Mouse (Mus musculus): ENCODE results near the gene Tuba8.

Gene Tuba8

DNA sequence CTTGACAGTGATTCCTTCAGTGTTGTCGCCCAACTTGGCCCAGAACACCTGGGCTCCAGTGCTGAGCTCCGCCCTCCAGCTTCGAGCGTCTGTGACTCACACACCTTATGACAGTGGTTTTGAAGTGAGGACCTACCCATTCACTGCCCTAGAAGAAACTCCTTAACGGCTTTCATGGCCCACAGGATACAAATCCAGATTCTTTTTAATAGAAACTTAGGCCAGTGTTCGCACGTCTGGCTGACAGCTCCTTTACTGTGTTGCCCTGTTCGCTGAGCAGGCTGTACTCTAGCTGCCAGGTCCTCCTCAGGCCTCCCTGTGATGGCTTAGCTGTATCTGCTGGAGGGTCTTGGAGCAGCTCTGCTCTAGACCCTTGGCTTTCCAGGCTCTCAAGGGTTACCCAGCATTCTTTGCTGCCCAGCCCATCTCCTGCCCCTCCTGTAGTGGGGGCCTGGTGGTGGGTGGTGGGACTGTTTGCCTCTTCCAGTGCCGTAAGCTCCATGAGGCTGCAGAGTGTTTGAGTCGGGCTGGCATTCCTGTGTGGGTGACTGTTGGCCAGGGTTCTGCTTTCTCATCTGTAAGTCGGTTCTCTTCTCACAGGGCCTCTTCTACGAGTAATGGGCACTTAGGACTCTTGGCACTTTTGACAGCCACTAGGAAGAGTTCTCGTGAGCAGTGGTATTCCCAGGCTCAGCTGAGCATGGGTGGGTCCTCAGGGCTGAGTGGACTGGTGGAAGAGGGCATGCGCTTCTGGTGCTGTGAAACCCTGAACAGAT, 15.4 kb upstream of the Tuba8 start:
- no peak for DNase-seq (ENCODE audit: low read depth, low spot score)

DNA sequence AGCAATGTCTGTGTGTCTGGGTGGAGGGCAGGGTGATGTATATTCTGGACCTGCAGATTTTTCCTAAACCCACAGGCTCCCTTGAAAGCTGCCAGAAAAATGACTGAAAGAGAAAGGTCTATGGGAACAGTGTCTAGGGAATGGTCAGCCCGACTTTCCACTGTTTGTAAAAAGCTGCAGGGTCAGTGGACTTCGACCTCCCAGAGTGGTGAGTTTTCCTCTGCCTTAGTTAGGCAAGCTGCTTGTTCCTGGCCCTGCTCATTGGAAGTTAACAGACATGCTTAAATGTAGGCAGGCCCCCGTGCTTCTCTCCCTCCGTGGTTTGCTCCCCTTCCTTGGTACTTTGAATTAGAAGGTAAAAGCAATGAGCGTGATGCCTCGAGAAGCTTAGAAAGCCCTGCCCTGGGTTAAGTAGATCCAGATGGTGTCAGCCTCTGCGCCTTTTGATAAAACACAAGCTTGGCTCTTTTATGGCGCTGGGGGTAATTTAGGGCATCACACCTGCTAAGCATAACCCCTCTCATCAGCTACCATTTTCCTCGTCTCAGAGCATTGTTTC, 12.6 kb upstream of the Tuba8 start:
- DNase-seq (ENCODE audit: low read depth, low spot score): no peak

DNA sequence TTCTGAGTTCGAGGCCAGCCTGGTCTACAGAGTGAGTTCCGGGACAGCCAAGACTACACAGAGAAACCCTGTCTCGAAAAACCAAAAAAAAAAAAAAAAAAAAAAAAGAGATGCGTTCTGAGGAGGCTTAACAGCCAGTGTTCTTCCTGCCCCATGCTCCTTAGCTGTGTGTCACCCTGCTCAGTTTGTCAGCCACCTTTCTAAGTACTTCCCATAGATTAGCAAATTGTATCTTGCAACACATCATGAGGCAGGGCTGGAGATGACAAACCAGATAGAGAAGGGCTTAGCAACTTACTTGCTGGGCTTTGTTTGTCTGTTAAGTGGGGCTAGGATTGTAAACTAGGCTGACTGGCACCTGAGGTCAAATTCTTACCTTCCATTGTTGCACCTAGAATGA, 10.0 kb upstream of the Tuba8 start:
- DNase-seq (ENCODE audit: low read depth, low spot score): no peak

DNA sequence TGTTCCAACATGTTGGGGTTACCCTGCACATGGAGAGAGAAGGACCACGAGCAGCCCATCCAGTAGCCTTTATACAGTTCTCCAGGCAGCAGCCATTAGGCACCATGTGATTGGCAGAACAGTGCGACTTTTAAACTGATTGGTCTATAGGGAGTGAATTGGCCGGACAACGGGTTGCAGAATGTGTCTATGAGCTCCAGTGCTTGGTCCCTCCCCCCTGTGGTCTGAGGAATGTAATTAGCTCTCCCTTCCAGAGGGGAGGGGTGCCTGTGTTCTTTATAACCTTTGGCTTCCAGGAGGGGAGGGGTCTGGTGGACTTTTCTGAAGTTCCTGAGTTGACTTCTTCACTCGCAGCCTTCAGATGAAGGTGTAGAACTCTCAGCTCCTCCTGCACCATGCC, 8.5 kb upstream of the Tuba8 start:
- no peak for DNase-seq (ENCODE audit: low read depth, low spot score)

DNA sequence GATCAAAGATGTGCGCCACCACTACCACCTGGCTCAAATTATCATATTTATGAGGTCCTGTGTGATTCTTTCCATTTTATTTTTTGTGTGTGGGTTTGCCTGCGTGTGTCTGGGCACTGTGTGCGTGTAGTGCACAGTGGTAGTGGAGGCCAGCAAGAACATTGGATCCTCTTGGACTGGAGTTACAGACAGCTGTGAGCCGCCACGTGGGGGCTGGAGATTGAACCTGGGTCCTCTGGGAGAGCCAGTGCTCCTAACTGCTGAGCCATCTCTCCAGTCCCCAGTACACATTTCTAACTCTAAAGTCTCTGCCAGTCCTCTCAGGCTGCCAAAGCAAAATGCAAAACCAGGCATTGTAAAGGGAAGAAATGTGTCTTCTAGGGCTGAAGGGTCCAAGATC, 4.0 kb upstream of the Tuba8 start:
- DNase-seq (ENCODE audit: low read depth, low spot score): no peak

DNA sequence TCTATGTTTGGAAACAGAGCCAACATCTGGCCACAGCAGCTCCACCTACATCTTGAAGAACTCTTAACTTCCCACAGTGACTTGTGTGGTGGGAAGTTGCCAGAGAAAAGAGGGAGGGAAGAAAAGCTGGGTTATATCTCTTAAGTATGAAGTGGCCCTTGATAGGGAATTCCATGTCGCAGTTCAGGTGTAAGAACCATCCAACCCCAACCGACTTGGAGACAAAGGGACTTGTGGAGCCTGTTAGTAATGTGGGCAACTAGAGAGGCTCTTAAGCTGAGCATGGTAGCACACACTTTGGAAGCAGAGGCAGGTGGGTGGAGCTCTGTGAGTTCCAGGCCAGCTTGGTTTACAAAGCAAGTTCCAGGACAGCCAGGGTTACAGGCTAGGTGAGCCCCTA, 912 bp upstream of the Tuba8 start:
- no peak for DNase-seq (ENCODE audit: low read depth, low spot score)

DNA sequence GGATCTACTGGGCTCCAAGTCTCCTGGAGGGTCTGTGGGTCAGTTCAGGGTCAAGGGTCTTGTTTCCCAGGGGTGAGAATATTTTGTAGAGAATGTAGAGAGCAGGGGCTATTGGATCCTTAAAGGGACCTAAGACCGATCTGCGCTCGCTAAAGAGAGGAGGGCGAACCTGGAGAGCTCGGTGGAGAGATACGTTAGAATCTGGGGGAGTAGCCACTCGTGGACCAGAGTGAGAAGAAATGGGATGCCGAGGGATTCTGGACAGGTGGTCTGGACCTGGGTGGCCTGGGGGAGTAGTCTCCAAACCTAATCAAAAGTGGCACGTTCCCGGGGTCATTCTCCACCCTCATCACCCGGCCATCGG, 412 bp downstream of the Tuba8 start:
- no peak for DNase-seq (ENCODE audit: low read depth, low spot score)

DNA sequence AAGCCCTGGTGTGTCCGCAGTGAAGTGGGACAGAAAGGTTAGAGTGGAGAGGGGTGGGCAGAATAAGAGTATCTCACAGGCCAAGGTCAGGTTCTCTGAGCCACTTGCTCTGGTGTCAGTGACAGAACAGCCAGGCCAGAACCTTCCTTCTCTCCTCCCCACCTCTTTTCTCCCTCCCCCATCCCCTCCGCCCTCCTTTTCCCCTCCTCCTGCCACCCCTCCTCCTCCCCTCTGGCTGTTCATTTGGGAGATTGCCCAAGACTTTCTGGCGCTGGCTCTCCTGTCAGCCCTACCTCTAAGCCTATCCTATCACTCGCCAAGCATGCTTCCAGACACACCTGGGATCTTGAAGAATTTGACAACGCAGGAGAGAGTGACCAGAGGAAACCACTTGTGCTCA, 1.2 kb downstream of the Tuba8 start:
- DNase-seq (ENCODE audit: low read depth, low spot score): no peak

DNA sequence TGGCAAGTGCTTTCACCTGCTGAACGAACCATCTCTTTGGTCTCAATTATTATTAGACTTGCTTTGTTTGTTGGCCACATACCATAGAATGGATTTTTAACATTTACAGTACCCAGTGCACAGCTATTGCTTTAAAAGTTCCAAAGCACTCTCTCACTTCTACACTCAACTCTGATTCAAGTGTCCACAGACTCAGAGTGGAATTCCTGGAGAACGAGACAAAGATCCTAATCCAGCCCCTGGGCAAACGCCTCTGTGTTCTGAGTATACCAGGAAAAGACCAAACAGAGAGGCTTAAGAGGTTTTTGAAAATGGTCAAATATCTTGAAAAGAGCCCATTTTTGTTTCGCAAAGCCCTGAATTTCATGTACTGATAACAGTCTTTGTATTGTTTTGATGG, 2.5 kb downstream of the Tuba8 start:
- no peak for DNase-seq (ENCODE audit: low read depth, low spot score)

DNA sequence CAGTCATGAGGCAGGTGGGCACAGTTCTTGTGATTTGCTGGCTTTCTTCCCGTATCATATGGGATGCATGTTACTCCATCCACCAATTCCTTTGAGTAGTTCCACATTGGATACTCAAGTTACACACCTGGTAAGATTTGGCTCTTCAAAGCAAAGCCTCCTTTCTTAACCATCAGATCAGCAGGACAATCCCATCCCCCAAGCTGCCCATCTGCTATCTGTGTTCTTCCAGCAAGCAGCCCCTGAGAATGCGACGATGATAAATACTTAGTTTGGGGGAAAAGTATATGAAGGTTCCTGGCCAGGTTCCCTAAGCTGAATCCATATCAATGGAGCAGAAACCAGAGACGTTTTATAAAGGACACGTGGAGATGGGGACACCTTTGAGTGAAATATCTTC, 3.7 kb downstream of the Tuba8 start:
- no peak for DNase-seq (ENCODE audit: low read depth, low spot score)

DNA sequence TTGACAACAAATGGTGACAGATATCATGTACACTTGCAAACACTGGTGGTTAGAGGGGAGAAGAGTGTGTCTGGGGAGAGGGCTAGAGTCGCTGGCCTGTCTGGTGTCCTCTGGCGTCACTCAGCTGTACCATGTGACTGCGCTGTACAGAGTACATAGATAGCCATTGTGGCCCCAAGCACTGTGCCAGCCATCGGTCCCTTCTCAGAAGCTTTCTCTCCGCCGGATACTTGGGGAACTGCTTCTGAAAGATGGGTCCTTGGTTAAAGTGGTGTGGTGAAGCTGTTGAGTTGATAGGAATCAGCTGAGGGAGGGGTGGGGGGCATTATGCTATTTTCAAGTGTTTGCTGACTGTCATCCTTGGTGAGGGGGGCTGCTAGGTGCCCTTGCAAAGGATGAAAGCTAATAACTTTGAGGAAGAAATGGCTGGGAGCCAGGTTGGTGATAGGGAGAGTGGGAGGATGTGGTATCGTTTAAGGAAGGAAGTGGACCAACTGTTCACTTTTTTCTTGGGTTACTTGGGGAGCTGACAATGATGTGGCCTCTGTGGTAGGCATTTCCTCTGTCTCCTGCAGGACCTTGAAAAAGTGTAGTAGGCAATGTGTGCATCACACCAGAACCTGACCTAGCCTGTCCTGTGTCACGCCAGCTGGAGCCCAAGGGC, 4.3 kb downstream of the Tuba8 start:
- DNase-seq (ENCODE audit: low read depth, low spot score): no peak

DNA sequence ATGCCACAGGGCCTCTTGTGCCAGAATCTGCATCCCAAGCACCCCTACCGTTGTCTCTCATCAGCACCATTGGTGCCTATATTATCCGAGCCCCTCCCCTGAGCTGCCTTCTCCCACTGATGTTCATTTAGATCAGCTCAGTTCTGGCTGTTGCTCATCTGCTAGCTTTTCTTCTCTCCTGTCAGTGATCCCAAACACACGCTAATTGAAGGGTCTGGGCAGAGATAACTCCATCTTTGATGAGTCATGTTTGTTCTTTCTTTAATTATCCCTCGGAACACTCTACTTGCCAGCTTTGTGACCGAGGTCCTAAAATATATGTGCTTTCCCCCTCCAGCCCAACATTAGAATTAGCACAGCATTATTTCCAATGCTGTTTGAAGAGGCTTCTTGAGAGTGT, 4.8 kb downstream of the Tuba8 start:
- DNase-seq (ENCODE audit: low read depth, low spot score): no peak

DNA sequence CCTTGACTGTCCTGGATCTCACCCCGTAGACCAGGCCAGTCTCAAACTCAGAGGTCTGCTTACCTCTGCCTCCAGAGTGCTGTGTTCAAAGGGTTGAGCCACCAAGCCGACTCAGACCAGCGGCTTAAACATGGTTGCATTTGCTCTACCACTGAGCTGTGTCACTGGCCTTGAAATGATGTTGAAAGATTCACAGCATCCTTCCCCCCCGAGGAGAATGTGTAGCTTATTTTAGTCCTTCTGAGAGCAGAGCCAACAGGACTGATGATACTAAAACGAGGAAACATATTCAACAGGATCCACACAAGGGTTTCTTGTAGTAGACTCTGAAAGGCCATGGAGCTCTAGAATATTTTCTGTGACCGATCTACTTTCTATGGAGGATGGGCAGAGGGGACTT, 5.4 kb downstream of the Tuba8 start:
- no peak for DNase-seq (ENCODE audit: low read depth, low spot score)

DNA sequence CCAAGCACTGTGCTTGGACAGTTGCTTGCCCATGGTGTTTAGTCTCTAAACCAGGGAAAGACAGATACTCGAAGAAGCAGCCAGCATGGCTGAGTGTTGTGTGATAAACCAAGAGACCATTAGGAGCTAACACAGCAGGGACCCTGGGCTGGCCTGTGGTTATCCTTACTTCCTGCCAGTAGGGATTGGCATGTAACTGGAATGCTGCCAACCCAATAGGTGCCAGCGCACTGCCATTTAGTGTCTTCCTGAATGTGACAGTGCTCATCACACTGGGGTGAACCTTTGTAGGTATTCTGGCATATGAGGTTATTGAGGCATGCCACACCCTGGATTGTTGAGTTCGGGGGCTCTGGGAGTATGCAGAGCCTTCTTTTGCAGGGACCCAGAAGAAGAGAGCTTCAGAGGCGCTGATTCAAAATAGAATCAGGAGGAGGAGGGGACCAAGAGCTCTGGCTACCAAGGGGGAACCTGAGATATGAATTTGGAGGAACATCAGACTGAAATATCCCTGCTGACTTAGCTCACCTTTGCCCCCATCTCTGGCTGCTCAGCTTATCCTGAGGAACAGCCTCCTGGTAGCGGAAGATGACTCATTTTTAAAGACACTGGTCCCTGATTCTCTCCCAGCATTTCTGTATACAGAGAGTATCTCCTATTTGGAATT, 6.2 kb downstream of the Tuba8 start:
- no peak for DNase-seq (ENCODE audit: low read depth, low spot score)

DNA sequence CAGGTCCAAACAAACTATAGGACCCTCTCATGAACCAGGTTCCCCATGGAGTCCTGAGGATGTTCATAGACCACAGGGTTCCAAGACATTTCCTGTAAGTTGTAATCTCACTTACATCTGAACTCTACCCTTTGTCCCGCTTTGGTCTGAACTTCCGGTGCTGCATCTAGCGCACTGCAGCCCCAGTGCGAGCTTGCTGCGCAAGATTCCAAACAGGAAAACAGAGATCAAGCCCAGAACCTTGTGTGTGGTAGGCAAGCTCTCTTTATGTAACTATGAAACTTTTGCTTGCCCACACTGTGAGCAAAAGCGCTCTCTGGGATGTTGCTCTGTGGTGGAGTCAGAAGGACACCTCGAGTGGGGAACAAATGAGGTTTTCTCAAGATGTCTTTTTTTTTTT, 7.5 kb downstream of the Tuba8 start:
- no peak for DNase-seq (ENCODE audit: low read depth, low spot score)

DNA sequence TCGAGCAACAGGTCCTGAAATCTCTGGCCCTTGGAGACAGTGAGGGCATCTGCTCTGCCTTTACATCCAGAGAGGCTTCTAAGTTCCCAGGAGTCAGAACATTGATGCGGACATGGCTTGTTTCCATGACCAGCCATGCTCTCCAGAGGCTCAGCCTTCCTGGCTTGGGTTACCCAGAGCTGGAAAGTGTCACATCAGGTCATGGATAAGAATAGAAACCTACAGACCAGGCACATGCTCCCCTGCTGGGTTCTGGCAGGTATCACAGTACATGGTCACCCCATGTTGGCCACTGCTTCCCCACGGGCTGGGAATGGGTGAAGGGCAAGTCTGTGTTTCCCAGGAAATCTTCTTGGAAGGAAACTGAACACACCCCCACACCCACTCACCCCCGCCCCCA, 8.9 kb downstream of the Tuba8 start:
- no peak for DNase-seq (ENCODE audit: low read depth, low spot score)

DNA sequence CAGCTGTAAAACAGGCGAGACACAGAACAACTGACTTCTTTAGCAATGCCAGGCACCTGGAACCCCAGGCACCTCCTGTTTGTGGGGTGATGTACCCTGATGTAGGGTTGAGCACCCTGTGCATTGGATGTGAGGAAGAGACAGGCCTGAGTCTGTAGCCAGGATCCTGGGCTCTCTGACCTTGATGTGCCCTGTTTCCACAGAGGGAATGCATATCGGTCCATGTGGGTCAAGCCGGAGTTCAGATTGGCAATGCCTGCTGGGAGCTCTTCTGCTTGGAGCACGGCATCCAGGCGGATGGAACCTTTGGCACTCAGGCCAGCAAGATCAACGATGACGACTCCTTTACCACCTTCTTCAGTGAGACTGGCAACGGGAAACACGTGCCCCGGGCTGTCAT, 9.7 kb downstream of the Tuba8 start:
- DNase-seq (ENCODE audit: low read depth, low spot score): no peak

DNA sequence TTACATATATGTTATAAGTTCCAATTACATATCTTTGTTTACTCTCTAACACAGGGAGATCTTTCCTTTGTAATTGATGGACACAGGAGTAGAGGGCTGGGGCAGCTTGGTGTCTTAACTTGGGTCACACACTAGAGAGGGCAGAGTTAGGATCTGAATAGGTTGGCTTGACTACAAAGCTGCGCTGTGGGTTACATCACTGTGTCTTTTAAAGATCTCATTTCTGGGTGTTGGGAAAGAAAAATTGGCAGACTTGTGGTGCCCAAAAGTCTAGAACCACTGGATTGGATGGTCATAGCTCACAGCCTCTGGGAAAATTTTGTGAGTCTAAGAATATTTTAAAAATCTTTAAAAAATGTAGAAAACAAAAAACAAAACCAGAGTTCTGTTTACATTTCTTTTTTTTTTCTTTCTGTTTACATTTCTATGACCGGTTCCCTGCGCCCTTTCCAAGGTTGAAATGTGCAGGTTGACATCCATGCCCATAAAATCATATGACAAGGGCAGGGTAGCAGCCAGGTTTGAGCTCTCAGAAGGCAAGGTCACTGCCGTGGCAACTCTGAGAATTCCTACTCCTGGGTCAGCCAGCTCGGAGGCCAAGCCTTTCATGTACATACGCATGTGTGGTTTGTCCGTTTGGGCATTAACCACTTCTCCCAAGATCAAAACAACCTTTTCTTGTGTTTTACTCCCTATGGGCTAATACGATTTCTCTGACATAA, 11.5 kb downstream of the Tuba8 start:
- DNase-seq (ENCODE audit: low read depth, low spot score): no peak

DNA sequence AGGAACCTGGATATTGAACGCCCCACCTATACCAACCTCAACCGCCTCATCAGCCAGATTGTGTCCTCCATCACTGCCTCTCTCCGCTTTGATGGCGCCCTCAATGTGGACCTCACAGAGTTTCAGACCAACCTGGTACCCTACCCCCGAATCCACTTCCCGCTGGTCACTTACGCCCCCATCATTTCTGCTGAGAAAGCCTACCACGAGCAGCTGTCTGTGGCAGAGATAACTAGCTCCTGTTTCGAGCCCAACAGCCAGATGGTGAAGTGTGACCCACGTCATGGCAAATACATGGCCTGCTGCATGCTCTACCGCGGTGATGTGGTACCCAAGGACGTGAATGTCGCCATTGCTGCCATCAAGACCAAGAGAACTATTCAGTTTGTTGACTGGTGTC, 12.5 kb downstream of the Tuba8 start:
- DNase-seq (ENCODE audit: low read depth, low spot score): no peak

DNA sequence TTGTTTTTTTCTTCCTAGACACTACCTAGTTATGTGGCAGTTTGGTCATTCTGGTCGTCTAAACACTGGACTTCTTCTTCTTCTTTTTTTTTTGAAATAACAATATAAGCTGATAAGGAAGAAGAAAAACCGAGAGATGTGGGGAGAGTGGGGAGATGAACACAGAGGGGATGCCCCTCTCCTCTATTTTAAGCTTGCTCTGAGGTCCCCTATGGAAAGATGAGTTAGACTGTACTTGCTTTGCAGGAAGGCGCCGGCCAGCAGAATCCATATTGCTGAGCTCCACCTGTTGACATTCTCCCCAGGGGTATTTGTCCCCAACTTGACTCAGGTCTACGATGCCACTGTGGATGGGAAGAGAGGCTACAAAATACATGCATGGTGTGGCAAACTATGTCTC, 13.6 kb downstream of the Tuba8 start:
- DNase-seq (ENCODE audit: low read depth, low spot score): no peak

DNA sequence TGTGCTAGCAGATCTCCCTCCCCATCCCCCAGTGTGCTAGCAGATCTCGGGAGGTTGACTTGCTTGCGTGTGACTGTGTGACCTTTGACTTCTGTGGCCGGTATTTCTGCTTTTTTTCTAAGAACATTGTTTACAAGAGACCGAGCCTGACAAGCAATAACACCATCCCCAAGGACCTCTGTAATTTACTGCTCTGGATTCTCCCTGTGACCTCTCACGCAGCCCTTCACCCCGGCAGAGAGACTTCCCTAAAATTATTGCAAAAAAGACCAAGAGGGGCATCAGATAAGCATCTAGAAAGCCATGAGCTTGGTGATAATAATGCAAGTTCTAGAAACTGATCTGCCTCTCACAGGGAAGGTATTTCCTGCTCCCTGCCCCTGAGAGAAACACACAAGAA, 14.5 kb downstream of the Tuba8 start:
- DNase-seq (ENCODE audit: low read depth, low spot score): no peak

DNA sequence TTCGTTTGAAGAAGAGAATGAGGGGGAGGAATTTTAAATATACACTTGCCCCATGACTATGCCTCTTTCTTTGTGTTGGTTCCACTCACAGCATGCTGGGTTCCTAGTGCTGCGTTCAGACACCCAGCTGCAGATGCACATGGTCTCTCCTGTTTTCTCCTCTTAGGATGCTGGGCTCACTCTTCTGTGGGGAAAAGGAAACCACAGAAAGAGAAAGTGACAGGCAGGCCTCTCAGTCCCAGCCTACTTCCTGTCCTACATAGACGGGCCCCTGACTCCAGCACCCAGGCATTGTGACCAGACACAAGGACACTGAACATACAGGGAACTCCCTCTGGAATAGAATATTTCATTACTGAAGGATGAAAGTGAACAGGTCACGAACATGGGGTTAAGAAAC, 15.5 kb downstream of the Tuba8 start:
- no peak for DNase-seq (ENCODE audit: low read depth, low spot score)

Measured in A20 (cell line).